Mouse (Mus musculus) neural tube, embryonic 14.5 days (tissue): ENCODE measurements around the gene Dtx3l. TPM values are rescaled to one million over a fixed set of nuclear protein-coding genes. Genes with fewer than 3 reads are reported as not detected.
"Not testable (repeated sequence)": the region's sequence is repeated elsewhere in the genome, so short reads cannot be mapped to it uniquely, and the experiment has no call there.

Experiments
- ATAC-seq: fragments of 200-750 bp; cut with Nextera tagmentation; 2 replicates; pipeline ENCODE4 v1.8.0; 2017; ENCODE audit warnings: low read depth, mild to moderate bottlenecking, moderate TSS enrichment, moderate library complexity
- H3K27ac ChIP-seq: fragments of 300-500 bp; sonication (generic); 2 replicates; pipeline ENCODE4 v1.5.1; 2014; ENCODE audit warnings: low read depth, mild to moderate bottlenecking, control low read depth, low read length, moderate library complexity, mixed read lengths
- H3K27me3 ChIP-seq: fragments of 300-500 bp; sonication (generic); 2 replicates; pipeline ENCODE4 v1.6.1; 2014; ENCODE audit warnings: low read length; ENCODE audit not compliant: control insufficient read depth, insufficient read depth
- H3K36me3 ChIP-seq: fragments of 300-500 bp; sonication (generic); 2 replicates; pipeline ENCODE4 v1.6.1; 2014; ENCODE audit warnings: low read length, mixed read lengths; ENCODE audit not compliant: control insufficient read depth, insufficient read depth
- H3K4me1 ChIP-seq: fragments of 300-500 bp; sonication (generic); 2 replicates; pipeline ENCODE4 v1.6.1; 2014; ENCODE audit warnings: low read length; ENCODE audit not compliant: control insufficient read depth, insufficient read depth
- H3K4me2 ChIP-seq: fragments of 300-500 bp; sonication (generic); 2 replicates; pipeline ENCODE4 v1.6.1; 2014; ENCODE audit warnings: mild to moderate bottlenecking, low read depth, low read length, control low read depth
- H3K4me3 ChIP-seq: fragments of 300-500 bp; sonication (generic); 2 replicates; pipeline ENCODE4 v1.5.1; 2014; ENCODE audit warnings: low read depth, low read length, control low read depth, mixed read lengths
- H3K9ac ChIP-seq: fragments of 300-500 bp; sonication (generic); replicated peaks from 2 replicates; pipeline ENCODE4 v1.6.1; 2014; ENCODE audit warnings: low read depth, mild to moderate bottlenecking, control low read depth, low read length, mixed read lengths
- H3K9me3 ChIP-seq: fragments of 300-500 bp; sonication (generic); 2 replicates; pipeline ENCODE4 v1.6.1; 2016; ENCODE audit warnings: low read length; ENCODE audit not compliant: control insufficient read depth
- WGBS: fragments of 180-500 bp; shearing (Covaris S2); extraction: QIAGEN DNeasy Blood & Tissue Kit; methylation state at CpG from one replicate; pipeline ENCODE4 v1.1.7; 2014; 5-methylcytosine and 5-hydroxymethylcytosine counted together
- polyA plus RNA-seq: library from polyadenylated mRNA; unstranded; fragments of >200 nt; fragmentation: Nextera tagmentation; extraction: Ambion mirVana; gene quantifications from 2 replicates; pipeline ENCODE4 v1.2.1, GENCODE M21; 2014

Dtx3l gene
- polyA plus RNA-seq, 1 experiment from 2014 or later = 0.95 TPM

GRCm38 (mm10) chr16:35974021-35974420 lies 35.1 kb upstream of the Dtx3l start:
- Histone ChIP-seq H3K36me3 (no peaks in the 10 kb centered on the region), H3K4me1 (no peaks in the 10 kb centered on the region), H3K9ac (no peak overlapping the region), H3K27ac (no peak overlapping the region), H3K4me2 (no peak overlapping the region), H3K27me3 (no peaks in the 10 kb centered on the region), H3K9me3 (no peaks in the 10 kb centered on the region), H3K4me3 (no peak overlapping the region)
- ATAC-seq = no peak
- WGBS = 44% methylated on average over 1 of the region's 1 CpGs

- Histone ChIP-seq H3K36me3 (no peaks in the 10 kb centered on the region), H3K27ac (no peak overlapping the region), H3K9ac (no peak overlapping the region), H3K4me3 (no peak overlapping the region), H3K4me1 (no peaks in the 10 kb centered on the region), H3K27me3 (no peaks in the 10 kb centered on the region), H3K4me2 (no peak overlapping the region), H3K9me3 (no peaks in the 10 kb centered on the region)
- no peak for ATAC-seq
- WGBS = 48% methylated on average over 2 of the region's 2 CpGs
These were observed 29.2 kb upstream of the Dtx3l start for GRCm38 (mm10) chr16:35968149-35968548.

- Histone ChIP-seq H3K27ac (no peak overlapping the region), H3K4me2 (no peak overlapping the region), H3K4me3 (no peak overlapping the region), H3K36me3 (no peaks in the 10 kb centered on the region), H3K27me3 (no peaks in the 10 kb centered on the region), H3K4me1 (no peaks in the 10 kb centered on the region), H3K9ac (no peak overlapping the region), H3K9me3 (no peaks in the 10 kb centered on the region)
- no peak for ATAC-seq
- 93% methylated on average over 4 of the region's 4 CpGs for WGBS
These were observed 28.4 kb upstream of the Dtx3l start for GRCm38 (mm10) chr16:35967319-35967718.

GRCm38 (mm10) chr16:35966411-35967115 lies 27.6 kb upstream of the Dtx3l start:
- Histone ChIP-seq H3K27ac (no peak overlapping the region), H3K9me3 (no peaks in the 10 kb centered on the region), H3K9ac (no peak overlapping the region), H3K36me3 (no peaks in the 10 kb centered on the region), H3K4me3 (no peak overlapping the region), H3K4me1 (no peaks in the 10 kb centered on the region), H3K27me3 (no peaks in the 10 kb centered on the region), H3K4me2 (no peak overlapping the region)
- ATAC-seq = no peak
- 64% methylated on average over 5 of the region's 5 CpGs for WGBS

GRCm38 (mm10) chr16:35965991-35966390 lies 27.0 kb upstream of the Dtx3l start:
- not testable (repeated sequence) for H3K9ac ChIP-seq, H3K4me3 ChIP-seq, H3K27me3 ChIP-seq, H3K9me3 ChIP-seq, H3K4me1 ChIP-seq, H3K4me2 ChIP-seq, ATAC-seq, H3K27ac ChIP-seq, H3K36me3 ChIP-seq
- WGBS = 73% methylated on average over 3 of the region's 4 CpGs

GRCm38 (mm10) chr16:35952628-35953130 lies 13.7 kb upstream of the Dtx3l start:
- WGBS = 94% methylated on average over 5 of the region's 5 CpGs
- H3K36me3 ChIP-seq = no peaks in the 10 kb centered on the region
- H3K4me2 ChIP-seq = no peak overlapping the region
- no peaks in the 10 kb centered on the region for H3K4me1 ChIP-seq
- H3K27ac ChIP-seq = no peak overlapping the region
- ATAC-seq = no peak
- no peak overlapping the region for H3K4me3 ChIP-seq
- no peaks in the 10 kb centered on the region for H3K27me3 ChIP-seq
- no peaks in the 10 kb centered on the region for H3K9me3 ChIP-seq
- H3K9ac ChIP-seq = no peak overlapping the region

- Histone ChIP-seq H3K27me3 (no peaks in the 10 kb centered on the region), H3K9ac (no peak overlapping the region), H3K36me3 (no peaks in the 10 kb centered on the region), H3K9me3 (no peaks in the 10 kb centered on the region), H3K4me2 (no peak overlapping the region), H3K27ac (no peak overlapping the region), H3K4me3 (no peak overlapping the region), H3K4me1 (no peaks in the 10 kb centered on the region)
- WGBS = 96% methylated on average over 3 of the region's 3 CpGs
- no peak for ATAC-seq
These were observed 12.3 kb upstream of the Dtx3l start for GRCm38 (mm10) chr16:35951216-35951615.

GRCm38 (mm10) chr16:35949264-35949663 lies 10.3 kb upstream of the Dtx3l start:
- Histone ChIP-seq H3K36me3 (no peaks in the 10 kb centered on the region), H3K4me3 (no peak overlapping the region), H3K9me3 (no peaks in the 10 kb centered on the region), H3K27me3 (no peaks in the 10 kb centered on the region), H3K9ac (no peak overlapping the region), H3K27ac (no peak overlapping the region), H3K4me1 (no peaks in the 10 kb centered on the region), H3K4me2 (no peak overlapping the region)
- 91% methylated on average over 5 of the region's 5 CpGs for WGBS
- ATAC-seq = no peak

GRCm38 (mm10) chr16:35941382-35941781 lies 2.4 kb upstream of the Dtx3l start:
- WGBS = 86% methylated on average over 7 of the region's 7 CpGs
- no peak overlapping the region for H3K4me3 ChIP-seq
- H3K27ac ChIP-seq = no peak overlapping the region
- H3K4me2 ChIP-seq = no peak overlapping the region
- H3K9ac ChIP-seq = no peak overlapping the region
- no peaks in the 10 kb centered on the region for H3K27me3 ChIP-seq
- no peaks in the 10 kb centered on the region for H3K9me3 ChIP-seq
- H3K4me1 ChIP-seq = no peaks in the 10 kb centered on the region
- no peak for ATAC-seq
- H3K36me3 ChIP-seq = no peaks in the 10 kb centered on the region
